Mouse (Mus musculus): ENCODE data around the gene C2cd3.

- TF ChIP-seq CTCF (IDR thresholded peaks at IDR 0.05 in 2 of 3, conservative IDR thresholded peaks at IDR 0.05 in 1 of 3; ENCODE audit: control insufficient read depth in 1 of 3, insufficient read depth in 1 of 3, low read depth in 2 of 3, low read length in 3 of 3, poor library complexity in 1 of 3, severe bottlenecking in 1 of 3) (no peak), POLR2A (IDR thresholded peaks at IDR 0.05; ENCODE audit: control insufficient read depth in 1 of 2, insufficient read depth in 1 of 2, low read depth in 1 of 2, low read length in 2 of 2, poor library complexity in 1 of 2) (no peak), USF2 (IDR thresholded peaks at IDR 0.05; ENCODE audit: borderline replicate concordance in 1 of 2, insufficient read depth in 1 of 2, low read depth in 1 of 2, low read length in 2 of 2) (no peak), ZC3H11A (IDR thresholded peaks at IDR 0.05; ENCODE audit: low read depth, low read length) (no peak), MXI1 (IDR thresholded peaks at IDR 0.05; ENCODE audit: low read depth, low read length) (no peak), RAD21 (IDR thresholded peaks at IDR 0.05; ENCODE audit: low read depth, low read length) (no peak), KAT2A (conservative IDR thresholded peaks at IDR 0.05; ENCODE audit: low read depth, low read length) (no peak), NELFE (IDR thresholded peaks at IDR 0.05; ENCODE audit: low read depth, low read length) (no peak), BHLHE40 (IDR thresholded peaks at IDR 0.05; ENCODE audit: borderline replicate concordance, low read depth, low read length) (no peak)
Measured at GRCm38 (mm10) chr7:100327514-100327913, 44.5 kb upstream of the C2cd3 start.
